Mouse (Mus musculus) G1E (cell line): ENCODE results near the gene Aph1b. TPM values are rescaled to one million over a fixed set of nuclear protein-coding genes. Genes with fewer than 3 reads are reported as not detected.

Source experiments
- ATAC-seq: 2 replicates; pipeline ENCODE4 v1.8.0; 2016; ENCODE audit warnings: mild to moderate bottlenecking; ENCODE audit not compliant: insufficient number of reproducible peaks, poor library complexity, low FRiP score, severe bottlenecking; ENCODE audit errors: extremely low read depth
- DNase-seq: peaks from one replicate; pipeline ENCODE4 v3.0.0; 2012; ENCODE audit warnings: low spot score
- H3K27me3 ChIP-seq: 2 replicates; pipeline ENCODE4 v1.6.1; 2012; ENCODE audit warnings: mild to moderate bottlenecking, low read length, inconsistent platforms; ENCODE audit not compliant: insufficient read depth
- H3K36me3 ChIP-seq: replicated peaks from 2 replicates; pipeline ENCODE3; 2012; ENCODE audit warnings: mild to moderate bottlenecking, inconsistent platforms
- H3K4me1 ChIP-seq: 2 replicates; pipeline ENCODE4 v1.6.1; 2012; ENCODE audit warnings: low read depth, low read length, inconsistent platforms, mixed read lengths; ENCODE audit not compliant: insufficient read depth
- H3K4me3 ChIP-seq: 2 replicates; pipeline ENCODE4 v1.5.1; 2012; ENCODE audit warnings: low read depth, mild to moderate bottlenecking, inconsistent platforms, low read length, moderate library complexity, mixed read lengths
- H3K9me3 ChIP-seq: replicated peaks from 2 replicates; pipeline ENCODE4 v1.6.1; 2012; ENCODE audit warnings: inconsistent platforms
- CTCF ChIP-seq: IDR thresholded peaks from 2 replicates; pipeline ENCODE4 v1.5.1; 2012; ENCODE audit warnings: low read depth, low read length, inconsistent platforms, mixed read lengths
- GATA1 ChIP-seq: IDR thresholded peaks from 2 replicates; pipeline ENCODE4 v1.6.1; 2012; ENCODE audit warnings: borderline replicate concordance, low read length, inconsistent platforms, mixed read lengths
- GATA2 ChIP-seq: IDR thresholded peaks from 2 replicates; pipeline ENCODE4 v1.6.1; 2012; ENCODE audit warnings: low read depth, low read length, inconsistent platforms, borderline replicate concordance
- POLR2AphosphoS5 ChIP-seq: IDR thresholded peaks from 2 replicates; pipeline ENCODE4 v1.6.1; 2012; ENCODE audit warnings: low read depth, low read length, inconsistent platforms; ENCODE audit not compliant: insufficient replicate concordance
- TAL1 ChIP-seq: conservative IDR thresholded peaks from 2 replicates; pipeline ENCODE4 v1.6.1; 2012; ENCODE audit warnings: low read depth, low read length, inconsistent platforms, mixed read lengths
- polyA plus RNA-seq: library from polyadenylated mRNA; stranded (reverse); fragments of >175 nt; gene quantifications from 2 replicates; pipeline ENCODE4 v1.2.3, GENCODE M21; 2012
- total RNA-seq, 2 experiments: library from RNA; stranded (forward) in 1 of 2; stranded (reverse) in 1 of 2; fragments of 200-1000 nt in 1 of 2; fragments of >200 nt in 1 of 2; fragmentation: Nextera tagmentation in 1 of 2; gene quantifications; 2 replicates each; pipeline ENCODE4 v1.2.3; 2014 to 2017

Aph1b gene
- total and polyA plus RNA-seq, 3 experiments = 0.04 to 0.98 (median 0.98) TPM

DNA sequence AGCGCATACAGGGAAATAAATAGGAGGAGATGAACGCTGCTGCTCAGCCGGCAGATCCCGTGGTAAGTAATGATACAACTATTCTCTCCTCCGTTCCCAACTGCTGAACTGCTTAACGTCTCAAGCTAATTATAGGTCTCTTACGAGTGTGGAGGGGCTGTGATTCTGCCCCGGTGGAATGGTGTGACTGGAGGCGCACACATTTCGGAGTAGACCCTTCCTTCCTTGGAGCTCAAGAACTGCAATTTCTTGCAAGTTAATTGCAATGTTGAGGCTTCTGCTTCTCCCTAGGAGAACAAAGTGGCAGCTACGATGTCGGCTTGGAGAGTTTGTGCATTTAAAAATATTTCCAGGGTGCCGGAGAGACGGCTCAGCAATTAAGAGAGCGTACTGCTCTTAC, 46.9 kb downstream of the Aph1b start:
- Histone ChIP-seq H3K4me1 (no peaks in the 10 kb centered on the region), H3K36me3 (no peaks in the 10 kb centered on the region), H3K27me3 (peaks cover 29% of the 10 kb centered on the region), H3K4me3 (no peak overlapping the region), H3K9me3 (no peaks in the 10 kb centered on the region)
- no peak for TF ChIP-seq CTCF
- no peak for TF ChIP-seq GATA1
- TF ChIP-seq POLR2AphosphoS5 = no peak
- no peak for TF ChIP-seq TAL1
- TF ChIP-seq GATA2 = no peak
- ATAC-seq = no peak
- no peak for DNase-seq

DNA sequence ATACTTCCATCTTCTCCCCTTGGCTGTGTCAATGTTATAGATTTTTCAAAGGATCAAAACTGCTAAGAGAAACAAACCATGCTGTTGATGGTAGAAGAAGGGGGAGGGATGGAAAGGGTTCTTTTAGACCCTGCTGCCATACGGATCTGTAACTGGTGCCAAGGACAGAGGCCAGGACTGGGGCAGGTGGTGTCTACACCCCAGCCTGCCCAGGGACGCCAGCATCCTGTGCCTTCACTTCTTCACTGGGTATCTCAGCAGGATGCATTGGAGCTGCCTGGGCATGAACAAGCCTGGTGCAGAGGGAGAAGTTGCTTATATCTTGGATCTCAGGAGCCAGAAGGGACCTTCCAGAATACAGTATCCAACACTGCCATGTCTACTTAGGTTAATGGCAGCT, 50.8 kb downstream of the Aph1b start:
- no peaks in the 10 kb centered on the region for H3K36me3 ChIP-seq

DNA sequence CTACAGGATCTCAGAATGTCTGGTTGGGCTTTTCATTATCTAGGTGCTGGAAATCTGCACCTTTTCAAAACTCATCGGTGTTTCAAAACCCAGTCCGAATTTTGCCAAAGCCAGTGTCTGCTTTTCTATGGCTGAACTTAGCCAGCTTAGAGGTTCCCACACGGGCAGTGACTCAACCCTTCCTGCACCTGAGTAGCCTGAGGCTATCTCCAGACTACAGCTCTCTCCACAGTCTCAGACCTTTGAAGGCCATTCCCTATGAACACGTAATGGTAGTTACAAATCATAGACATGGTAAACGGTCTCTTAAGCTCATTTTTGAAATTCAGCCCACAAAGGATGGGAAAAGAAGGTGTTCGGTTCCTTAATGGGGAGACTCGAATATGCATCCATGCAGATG, 55.8 kb downstream of the Aph1b start:
- no peaks in the 10 kb centered on the region for H3K36me3 ChIP-seq
- H3K4me3 ChIP-seq = no peak overlapping the region
- no peak for DNase-seq
- H3K27me3 ChIP-seq = peaks cover 11% of the 10 kb centered on the region
- no peaks in the 10 kb centered on the region for H3K9me3 ChIP-seq
- no peaks in the 10 kb centered on the region for H3K4me1 ChIP-seq
- no peak for ATAC-seq
- TF ChIP-seq TAL1 (no peak), GATA1 (no peak), POLR2AphosphoS5 (no peak), GATA2 (no peak), CTCF (no peak)

More for the DNA sequence above, 50.8 kb downstream of the Aph1b start:
- no peaks in the 10 kb centered on the region for H3K9me3 ChIP-seq
- no peak overlapping the region for H3K4me3 ChIP-seq
- no peak for ATAC-seq
- no peaks in the 10 kb centered on the region for H3K4me1 ChIP-seq
- TF ChIP-seq TAL1 = no peak
- no peak for TF ChIP-seq GATA2
- TF ChIP-seq GATA1 = no peak
- no peak for TF ChIP-seq CTCF
- TF ChIP-seq POLR2AphosphoS5 = no peak
- H3K27me3 ChIP-seq = peaks cover 11% of the 10 kb centered on the region
- DNase-seq = no peak

DNA sequence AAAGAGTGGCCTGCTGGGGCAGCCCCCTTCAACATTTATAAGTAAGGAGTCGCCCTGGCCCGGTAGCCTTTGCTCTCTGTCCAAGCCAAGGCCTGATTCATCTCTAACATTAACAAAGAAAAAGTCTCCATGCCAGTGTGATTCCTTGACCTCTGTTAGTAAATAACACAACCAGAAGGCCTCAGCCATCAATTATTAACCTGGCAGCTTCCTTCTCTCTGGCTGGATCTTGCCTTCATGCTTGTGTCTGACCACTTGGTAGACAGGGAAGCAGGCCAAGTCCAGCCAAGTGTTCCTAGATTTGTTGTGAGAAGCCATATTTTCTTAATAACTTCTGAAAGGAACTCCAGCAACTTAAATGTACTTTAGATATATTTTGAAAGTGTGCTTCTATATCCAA, 58.7 kb downstream of the Aph1b start:
- no peak for TF ChIP-seq GATA1
- TF ChIP-seq CTCF = no peak
- no peak for TF ChIP-seq GATA2
- no peak for TF ChIP-seq POLR2AphosphoS5
- TF ChIP-seq TAL1 = no peak
- no peaks in the 10 kb centered on the region for H3K9me3 ChIP-seq
- DNase-seq (no peak), ATAC-seq (no peak)
- H3K27me3 ChIP-seq = peaks cover 14% of the 10 kb centered on the region
- H3K4me3 ChIP-seq = no peak overlapping the region
- H3K36me3 ChIP-seq = no peaks in the 10 kb centered on the region
- no peaks in the 10 kb centered on the region for H3K4me1 ChIP-seq

DNA sequence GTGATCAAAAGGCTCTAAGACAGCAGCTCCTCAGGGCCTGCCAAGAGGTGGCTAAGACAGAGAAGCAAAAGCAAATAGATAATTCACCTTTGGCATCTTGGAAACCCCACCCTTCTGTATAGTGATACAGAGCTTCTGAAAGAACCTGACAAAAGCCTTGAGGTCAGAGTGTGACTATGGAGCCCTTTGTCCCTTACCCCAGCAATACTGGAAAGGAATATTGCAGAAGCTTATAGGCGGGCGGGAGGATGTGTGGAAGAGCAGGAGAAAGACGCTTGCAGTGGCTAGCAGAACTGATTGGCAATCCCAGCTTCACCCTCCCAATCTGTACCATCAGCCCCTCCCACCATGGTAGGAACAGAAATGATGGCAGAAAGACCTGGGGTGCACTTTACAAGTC, 59.3 kb downstream of the Aph1b start:
- Histone ChIP-seq H3K9me3 (no peaks in the 10 kb centered on the region), H3K36me3 (no peaks in the 10 kb centered on the region), H3K4me3 (no peak overlapping the region), H3K27me3 (peaks cover 14% of the 10 kb centered on the region), H3K4me1 (no peaks in the 10 kb centered on the region)
- no peak for ATAC-seq
- DNase-seq = no peak
- no peak for TF ChIP-seq GATA2
- no peak for TF ChIP-seq POLR2AphosphoS5
- TF ChIP-seq TAL1 = no peak
- no peak for TF ChIP-seq CTCF
- TF ChIP-seq GATA1 = no peak

DNA sequence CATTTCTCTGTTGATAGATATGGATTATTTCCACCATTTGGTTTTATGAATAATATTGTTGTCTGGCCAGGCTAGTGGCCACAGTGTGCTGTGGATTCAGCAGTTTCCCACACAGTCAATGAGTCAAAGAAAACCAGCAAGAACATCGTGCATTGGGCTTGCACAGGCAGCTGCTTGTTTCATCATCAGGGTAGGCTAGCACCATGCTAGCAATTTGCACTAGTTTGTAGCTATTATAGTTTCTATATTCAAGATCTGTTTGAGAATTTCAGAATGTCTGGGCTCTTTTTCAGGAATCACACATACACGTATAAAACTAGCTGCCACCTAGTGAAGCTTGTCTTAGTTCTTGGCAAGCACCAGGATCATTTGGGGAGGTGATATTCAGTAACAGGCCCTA, 60.2 kb downstream of the Aph1b start:
- DNase-seq (no peak), ATAC-seq (no peak)
- no peak overlapping the region for H3K4me3 ChIP-seq
- TF ChIP-seq GATA2 (no peak), GATA1 (no peak), CTCF (no peak), POLR2AphosphoS5 (no peak), TAL1 (no peak)
- H3K9me3 ChIP-seq = no peaks in the 10 kb centered on the region
- H3K27me3 ChIP-seq = peaks cover 13% of the 10 kb centered on the region
- H3K4me1 ChIP-seq = no peaks in the 10 kb centered on the region
- H3K36me3 ChIP-seq = no peaks in the 10 kb centered on the region

DNA sequence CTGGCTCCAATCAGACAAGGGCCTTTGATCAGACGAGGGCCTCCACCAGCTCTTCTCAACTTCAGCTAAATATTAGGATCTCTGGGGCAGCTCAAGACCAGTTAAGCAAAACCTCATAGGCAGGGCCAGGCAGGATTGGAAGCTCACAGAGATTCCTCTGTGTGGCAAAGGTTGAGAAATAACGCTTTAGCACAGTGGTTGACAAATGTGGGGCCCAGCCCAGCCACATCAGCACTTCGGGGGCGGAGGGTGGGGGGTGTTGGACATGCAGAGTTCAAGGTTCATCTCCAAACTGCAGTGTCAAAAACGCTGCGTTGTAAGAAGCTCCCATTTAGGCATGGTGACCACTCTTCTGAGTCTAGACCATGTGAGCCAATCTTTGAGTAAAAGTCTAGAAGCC, 60.7 kb downstream of the Aph1b start:
- no peak for TF ChIP-seq CTCF
- no peak for TF ChIP-seq GATA2
- no peak for TF ChIP-seq TAL1
- no peak for TF ChIP-seq POLR2AphosphoS5
- TF ChIP-seq GATA1 = no peak
- H3K9me3 ChIP-seq = no peaks in the 10 kb centered on the region
- H3K4me3 ChIP-seq = no peak overlapping the region

More for the DNA sequence above, 60.7 kb downstream of the Aph1b start:
- peaks cover 11% of the 10 kb centered on the region for H3K27me3 ChIP-seq
- DNase-seq (no peak), ATAC-seq (no peak)
- H3K4me1 ChIP-seq = no peaks in the 10 kb centered on the region
- no peaks in the 10 kb centered on the region for H3K36me3 ChIP-seq
